In genomic region chr10:42170889-42171347, GRCm38 (mm10) we compare ENCODE assay signal across 9 mouse cellular contexts.
DNase-seq lines count a peak whose midpoint lies in the region; ATAC-seq and TF ChIP-seq lines count a peak whose summit lies in the region.
"Had no signal": no experiment of that assay in that cellular context is flagged by ENCODE, and none has a peak within 500 bp of the region (broad histone marks: within the 10 kb centered on the region; RNA-seq: fewer than 3 reads in every experiment).

No protein-coding gene starts in this region.

- H3K9ac ChIP-seq in heart, adult 2 months (ENCODE audit: low read depth, low read length) = no peak overlapping the region
- H3K9ac ChIP-seq in heart, embryonic 12.5 days = no peak overlapping the region
- no peak overlapping the region for H3K9ac ChIP-seq in lung, embryonic 16.5 days (ENCODE audit: low read length)
- no peak overlapping the region for H3K9ac ChIP-seq in midbrain, embryonic 16.5 days (ENCODE audit: low read depth, low read length)
- no peak overlapping the region for H3K9ac ChIP-seq in hindbrain, embryonic 13.5 days

- no peak overlapping the region for H3K4me3 ChIP-seq in heart, adult 2 months
- no peak overlapping the region for H3K4me3 ChIP-seq in heart, embryonic 12.5 days
- no peak overlapping the region for H3K4me3 ChIP-seq in bone marrow macrophage, adult 2 months (ENCODE audit: insufficient read depth, low read length)
- no peak overlapping the region for H3K4me3 ChIP-seq in lung, embryonic 16.5 days (ENCODE audit: low read length)
- no peak overlapping the region for H3K4me3 ChIP-seq in midbrain, embryonic 16.5 days (ENCODE audit: low read depth, low read length)
- no peak overlapping the region for H3K4me3 ChIP-seq in hindbrain, embryonic 13.5 days

- no peaks in the 10 kb centered on the region for H3K27me3 ChIP-seq in heart, adult 2 months (ENCODE audit: control insufficient read depth, insufficient read depth, low read length)
- H3K27me3 ChIP-seq in heart, embryonic 12.5 days (replicated peaks) = no peaks in the 10 kb centered on the region
- no peaks in the 10 kb centered on the region for H3K27me3 ChIP-seq in lung, embryonic 16.5 days (ENCODE audit: control insufficient read depth, insufficient read depth, low read depth, low read length)
- H3K27me3 ChIP-seq in midbrain, embryonic 16.5 days (ENCODE audit: control insufficient read depth, insufficient read depth, low read depth, low read length) = no peaks in the 10 kb centered on the region
- no peaks in the 10 kb centered on the region for H3K27me3 ChIP-seq in hindbrain, embryonic 13.5 days

- no peaks in the 10 kb centered on the region for H3K9me3 ChIP-seq in heart, embryonic 12.5 days (replicated peaks)
- H3K9me3 ChIP-seq in lung, embryonic 16.5 days (ENCODE audit: control insufficient read depth, low read length) = no peaks in the 10 kb centered on the region
- H3K9me3 ChIP-seq in midbrain, embryonic 16.5 days (replicated peaks; ENCODE audit: control insufficient read depth, low read length, poor library complexity, severe bottlenecking) = no peaks in the 10 kb centered on the region
- no peaks in the 10 kb centered on the region for H3K9me3 ChIP-seq in hindbrain, embryonic 13.5 days

- no peak for TF ChIP-seq EP300 in heart, adult 2 months (IDR thresholded peaks at IDR 0.05; ENCODE audit: insufficient read depth, low read depth, low read length)

- peak overlapping the region; percentile 41 for H3K27ac ChIP-seq in heart, adult 2 months
- H3K27ac ChIP-seq in heart, embryonic 12.5 days (ENCODE audit: poor library complexity, severe bottlenecking) = no peak overlapping the region
- H3K27ac ChIP-seq in bone marrow macrophage, adult 2 months (ENCODE audit: insufficient read depth, low read depth, low read length) = peak overlapping the region; percentile 15; the same call in 1 of the 2 replicates
- no peak overlapping the region for H3K27ac ChIP-seq in lung, embryonic 16.5 days (ENCODE audit: low read length)
- no peak overlapping the region for H3K27ac ChIP-seq in midbrain, embryonic 16.5 days (ENCODE audit: low read length)
- H3K27ac ChIP-seq in hindbrain, embryonic 13.5 days = no peak overlapping the region

- DNase-seq in heart, adult 2 months = peak; percentile 68 to 76
- peak; percentile 56 to 73 for DNase-seq in gastrocnemius, postnatal 36 days
- DNase-seq in layer of hippocampus, postnatal 25 days (ENCODE audit: extremely low spot score in 1 of 2, low spot score in 1 of 2) = no peak

- WGBS in heart, adult 2 months = 22% methylated on average over 5 of the region's 5 CpGs
- 16% methylated on average over 5 of the region's 5 CpGs for WGBS in heart, embryonic 12.5 days
- WGBS in lung, embryonic 16.5 days = 11% methylated on average over 5 of the region's 5 CpGs
- WGBS in midbrain, embryonic 16.5 days = 24% methylated on average over 5 of the region's 5 CpGs
- 20% methylated on average over 5 of the region's 5 CpGs for WGBS in hindbrain, embryonic 13.5 days

- no peaks in the 10 kb centered on the region for H3K36me3 ChIP-seq in heart, adult 2 months (ENCODE audit: control insufficient read depth, insufficient read depth, low read length)
- H3K36me3 ChIP-seq in heart, embryonic 12.5 days = no peaks in the 10 kb centered on the region
- H3K36me3 ChIP-seq in lung, embryonic 16.5 days (ENCODE audit: control insufficient read depth, insufficient read depth, low read length) = no peaks in the 10 kb centered on the region
- H3K36me3 ChIP-seq in midbrain, embryonic 16.5 days (ENCODE audit: control insufficient read depth, insufficient read depth, low read length) = no peaks in the 10 kb centered on the region
- no peaks in the 10 kb centered on the region for H3K36me3 ChIP-seq in hindbrain, embryonic 13.5 days

- no peak overlapping the region for H3K4me2 ChIP-seq in heart, embryonic 12.5 days
- H3K4me2 ChIP-seq in lung, embryonic 16.5 days (ENCODE audit: low read depth, low read length) = no peak overlapping the region
- no peak overlapping the region for H3K4me2 ChIP-seq in midbrain, embryonic 16.5 days (ENCODE audit: low read length)
- H3K4me2 ChIP-seq in hindbrain, embryonic 13.5 days = no peak overlapping the region

- intact Hi-C loops in heart, adult 2 months (cut with DNase I) = no loop called here
- intact Hi-C loops in gastrocnemius, postnatal 36 days (cut with DNase I) = no loop called here

- peak; percentile 13; the same call in 1 of the 2 replicates for TF ChIP-seq POLR2A in heart, adult 2 months (IDR thresholded peaks at IDR 0.05; ENCODE audit: insufficient read depth, low read depth, low read length)
- no peak for TF ChIP-seq POLR2A in bone marrow macrophage, adult 2 months (IDR thresholded peaks at IDR 0.05; ENCODE audit: borderline replicate concordance, low read depth, low read length)

- ATAC-seq in heart, embryonic 12.5 days (ENCODE audit: insufficient number of reproducible peaks, low FRiP score) = no peak
- ATAC-seq in lung, embryonic 16.5 days (ENCODE audit: low read depth) = peak; percentile 79
- no peak for ATAC-seq in midbrain, embryonic 16.5 days
- no peak for ATAC-seq in hindbrain, embryonic 13.5 days (ENCODE audit: low FRiP score)
- ATAC-seq: activated CD4-positive, CD25-positive, alpha-beta regulatory T cell, adult 4 months had no signal

- no peaks in the 10 kb centered on the region for H3K79me2 ChIP-seq in heart, adult 2 months (replicated peaks; ENCODE audit: control insufficient read depth, insufficient read depth, low read length)

- H3K4me1 ChIP-seq in heart, adult 2 months (ENCODE audit: control insufficient read depth, insufficient read depth, low read length) = peaks cover 4% of the 10 kb centered on the region
- peaks cover 8% of the 10 kb centered on the region; the same call in 1 of the 2 replicates for H3K4me1 ChIP-seq in heart, embryonic 12.5 days (replicated peaks)
- H3K4me1 ChIP-seq in bone marrow macrophage, adult 2 months (ENCODE audit: control insufficient read depth, insufficient read depth, low read length) = peaks cover 19% of the 10 kb centered on the region
- peaks cover 4% of the 10 kb centered on the region; the same call in 1 of the 2 replicates for H3K4me1 ChIP-seq in lung, embryonic 16.5 days (replicated peaks; ENCODE audit: control insufficient read depth, insufficient read depth, low read length)
- no peaks in the 10 kb centered on the region for H3K4me1 ChIP-seq in midbrain, embryonic 16.5 days (ENCODE audit: control insufficient read depth, insufficient read depth, low read length)
- H3K4me1 ChIP-seq in hindbrain, embryonic 13.5 days (replicated peaks) = no peaks in the 10 kb centered on the region; the same call in 1 of the 2 replicates

- TF ChIP-seq CTCF in heart, adult 2 months (IDR thresholded peaks at IDR 0.05) = no peak
- no peak for TF ChIP-seq CTCF in bone marrow macrophage, adult 2 months (IDR thresholded peaks at IDR 0.05; ENCODE audit: low read depth, low read length)

Comparison
In these comparisons a context has a peak if more than half of its experiments do, and no peak if none do; other contexts are left out.
1. H3K27ac ChIP-seq: peak in heart, adult 2 months (single experiment) and bone marrow macrophage, adult 2 months (single experiment); none in heart, embryonic 12.5 days (single experiment), lung, embryonic 16.5 days (single experiment), midbrain, embryonic 16.5 days (single experiment) and hindbrain, embryonic 13.5 days (single experiment).
2. DNase-seq: peak in heart, adult 2 months (2 of 2) and gastrocnemius, postnatal 36 days (2 of 2); none in layer of hippocampus, postnatal 25 days (0 of 2).